Mouse (Mus musculus) stomach, embryonic 14.5 days (tissue): Measurements from ENCODE around the gene Pde4b. TPM values are rescaled to one million over a fixed set of nuclear protein-coding genes. Genes with fewer than 3 reads are reported as not detected.

Experiments used
- ATAC-seq: fragments of 200-750 bp; cut with Nextera tagmentation; 2 replicates; pipeline ENCODE4 v1.8.0; 2017; ENCODE audit warnings: low read depth, moderate TSS enrichment; ENCODE audit not compliant: insufficient number of reproducible peaks, insufficient read depth, low FRiP score
- H3K27ac ChIP-seq: fragments of 300-500 bp; sonication (generic); 2 replicates; pipeline ENCODE4 v1.5.1; 2014; ENCODE audit warnings: mild to moderate bottlenecking, low read length, moderate library complexity, mixed read lengths
- H3K27me3 ChIP-seq: fragments of 300-500 bp; sonication (generic); 2 replicates; pipeline ENCODE4 v1.6.1; 2014; ENCODE audit warnings: low read length, control low read depth, mixed read lengths; ENCODE audit not compliant: control insufficient read depth, insufficient read depth
- H3K36me3 ChIP-seq: fragments of 300-500 bp; sonication (generic); 2 replicates; pipeline ENCODE4 v1.6.1; 2014; ENCODE audit warnings: mild to moderate bottlenecking, control low read depth, low read length, moderate library complexity, mixed read lengths; ENCODE audit not compliant: control insufficient read depth, insufficient read depth
- H3K4me1 ChIP-seq: fragments of 300-500 bp; sonication (generic); 2 replicates; pipeline ENCODE4 v1.6.1; 2014; ENCODE audit warnings: low read length, control low read depth, mixed read lengths; ENCODE audit not compliant: control insufficient read depth, insufficient read depth
- H3K4me2 ChIP-seq: fragments of 300-500 bp; sonication (generic); replicated peaks from 2 replicates; pipeline ENCODE4 v1.6.1; 2014; ENCODE audit warnings: low read depth, low read length, control low read depth
- H3K4me3 ChIP-seq: fragments of 300-500 bp; sonication (generic); 2 replicates; pipeline ENCODE4 v1.5.1; 2014; ENCODE audit warnings: low read depth, low read length, control low read depth
- H3K9ac ChIP-seq: fragments of 300-500 bp; sonication (generic); replicated peaks from 2 replicates; pipeline ENCODE4 v1.6.1; 2014; ENCODE audit warnings: low read depth, mild to moderate bottlenecking, control low read depth, low read length, moderate library complexity, mixed read lengths
- H3K9me3 ChIP-seq: fragments of 300-500 bp; sonication (generic); 2 replicates; pipeline ENCODE4 v1.6.1; 2016; ENCODE audit warnings: low read depth, low read length, control low read depth; ENCODE audit not compliant: control insufficient read depth
- whole genome bisulfite sequencing: fragments of 180-500 bp; shearing (Covaris S2); extraction: QIAGEN DNeasy Blood & Tissue Kit; methylation state at CpG from one replicate; pipeline ENCODE4 v1.1.7; 2014; 5-methylcytosine and 5-hydroxymethylcytosine counted together
- polyA plus RNA-seq: library from polyadenylated mRNA; unstranded; fragments of >200 nt; fragmentation: Nextera tagmentation; extraction: Ambion mirVana; gene quantifications from 2 replicates; pipeline ENCODE4 v1.2.1, GENCODE M21; 2014

Pde4b gene
- polyA plus RNA-seq, 1 experiment from 2014 or later: 16.5 TPM

GRCm38 (mm10) chr4:102459216-102459999 lies 372.1 kb downstream of the Pde4b start:
- Histone ChIP-seq H3K27me3 (no peaks in the 10 kb centered on the region), H3K9ac (no peak overlapping the region), H3K4me3 (no peak overlapping the region), H3K4me2 (no peak overlapping the region), H3K9me3 (no peaks in the 10 kb centered on the region), H3K36me3 (no peaks in the 10 kb centered on the region), H3K4me1 (no peaks in the 10 kb centered on the region), H3K27ac (no peak overlapping the region)
- ATAC-seq: no peak
- 31% methylated on average over 5 of the region's 5 CpGs for WGBS

GRCm38 (mm10) chr4:102478104-102478503 lies 390.8 kb downstream of the Pde4b start:
- H3K4me1 ChIP-seq: no peaks in the 10 kb centered on the region
- no peak overlapping the region for H3K27ac ChIP-seq
- WGBS: 56% methylated on average over 3 of the region's 3 CpGs
- no peaks in the 10 kb centered on the region for H3K9me3 ChIP-seq
- no peaks in the 10 kb centered on the region for H3K36me3 ChIP-seq
- H3K4me2 ChIP-seq: no peak overlapping the region
- ATAC-seq: no peak
- H3K9ac ChIP-seq: no peak overlapping the region
- no peaks in the 10 kb centered on the region for H3K27me3 ChIP-seq
- H3K4me3 ChIP-seq: no peak overlapping the region

- H3K4me3 ChIP-seq: no peak overlapping the region
- WGBS: 87% methylated on average over 7 of the region's 7 CpGs
- no peak for ATAC-seq
Observed at GRCm38 (mm10) chr4:102478860-102479259, 391.5 kb downstream of the Pde4b start.

GRCm38 (mm10) chr4:102480830-102481484 lies 393.6 kb downstream of the Pde4b start:
- Histone ChIP-seq H3K9ac (no peak overlapping the region), H3K27ac (no peak overlapping the region), H3K4me1 (no peaks in the 10 kb centered on the region), H3K4me3 (no peak overlapping the region), H3K27me3 (no peaks in the 10 kb centered on the region), H3K4me2 (no peak overlapping the region), H3K9me3 (no peaks in the 10 kb centered on the region), H3K36me3 (no peaks in the 10 kb centered on the region)
- ATAC-seq: no peak
- WGBS: 70% methylated on average over 6 of the region's 6 CpGs

More at GRCm38 (mm10) chr4:102478860-102479259, 391.5 kb downstream of the Pde4b start:
- Histone ChIP-seq H3K4me1 (no peaks in the 10 kb centered on the region), H3K9ac (no peak overlapping the region), H3K27me3 (no peaks in the 10 kb centered on the region), H3K9me3 (no peaks in the 10 kb centered on the region), H3K36me3 (no peaks in the 10 kb centered on the region), H3K4me2 (no peak overlapping the region), H3K27ac (no peak overlapping the region)

- no peaks in the 10 kb centered on the region for H3K36me3 ChIP-seq
- H3K27me3 ChIP-seq: no peaks in the 10 kb centered on the region
- H3K4me2 ChIP-seq: no peak overlapping the region
- no peak for ATAC-seq
- WGBS: 63% methylated on average over 7 of the region's 7 CpGs
- H3K9me3 ChIP-seq: no peaks in the 10 kb centered on the region
- H3K4me1 ChIP-seq: no peaks in the 10 kb centered on the region
- no peak overlapping the region for H3K27ac ChIP-seq
- no peak overlapping the region for H3K4me3 ChIP-seq
- H3K9ac ChIP-seq: no peak overlapping the region
Observed at GRCm38 (mm10) chr4:102483354-102484018, 396.1 kb downstream of the Pde4b start.

- Histone ChIP-seq H3K36me3 (no peaks in the 10 kb centered on the region), H3K27me3 (no peaks in the 10 kb centered on the region), H3K4me1 (no peaks in the 10 kb centered on the region), H3K9ac (no peak overlapping the region), H3K4me2 (no peak overlapping the region), H3K9me3 (no peaks in the 10 kb centered on the region), H3K27ac (no peak overlapping the region), H3K4me3 (no peak overlapping the region)
- WGBS: 89% methylated on average over 2 of the region's 2 CpGs
- no peak for ATAC-seq
Observed at GRCm38 (mm10) chr4:102484738-102485137, 397.4 kb downstream of the Pde4b start.

GRCm38 (mm10) chr4:102486134-102486920 lies 399.0 kb downstream of the Pde4b start:
- Histone ChIP-seq H3K36me3 (no peaks in the 10 kb centered on the region), H3K27ac (no peak overlapping the region), H3K4me3 (no peak overlapping the region), H3K4me1 (no peaks in the 10 kb centered on the region), H3K9me3 (no peaks in the 10 kb centered on the region), H3K27me3 (no peaks in the 10 kb centered on the region), H3K4me2 (no peak overlapping the region), H3K9ac (no peak overlapping the region)
- WGBS: 55% methylated on average over 4 of the region's 4 CpGs
- ATAC-seq: no peak

GRCm38 (mm10) chr4:102486921-102487240 lies 399.5 kb downstream of the Pde4b start:
- H3K4me2 ChIP-seq: no peak overlapping the region
- H3K9ac ChIP-seq: no peak overlapping the region
- no peaks in the 10 kb centered on the region for H3K27me3 ChIP-seq
- no peak for ATAC-seq
- H3K9me3 ChIP-seq: no peaks in the 10 kb centered on the region
- no peaks in the 10 kb centered on the region for H3K4me1 ChIP-seq
- no peak overlapping the region for H3K4me3 ChIP-seq
- H3K27ac ChIP-seq: no peak overlapping the region
- WGBS: 75% methylated on average over 3 of the region's 3 CpGs
- no peaks in the 10 kb centered on the region for H3K36me3 ChIP-seq
